Mouse (Mus musculus) stomach, embryonic 16.5 days (tissue): Measurements from ENCODE around the gene Scap. TPM values are rescaled to one million over a fixed set of nuclear protein-coding genes. Genes with fewer than 3 reads are reported as not detected.

Experiments used
- ATAC-seq: fragments of 200-750 bp; cut with Nextera tagmentation; 2 replicates; pipeline ENCODE4 v1.8.0; 2017; ENCODE audit warnings: moderate number of reproducible peaks, moderate TSS enrichment; ENCODE audit not compliant: insufficient read depth, low FRiP score
- H3K27ac ChIP-seq: fragments of 300-500 bp; sonication (generic); 2 replicates; pipeline ENCODE4 v1.5.1; 2014; ENCODE audit warnings: low read length
- H3K27me3 ChIP-seq: fragments of 300-500 bp; sonication (generic); 2 replicates; pipeline ENCODE4 v1.6.1; 2014; ENCODE audit warnings: low read length, control low read depth, mixed read lengths; ENCODE audit not compliant: control insufficient read depth, insufficient read depth
- H3K36me3 ChIP-seq: fragments of 300-500 bp; sonication (generic); 2 replicates; pipeline ENCODE4 v1.6.1; 2014; ENCODE audit warnings: low read length; ENCODE audit not compliant: control insufficient read depth, insufficient read depth
- H3K4me1 ChIP-seq: fragments of 300-500 bp; sonication (generic); 2 replicates; pipeline ENCODE4 v1.6.1; 2014; ENCODE audit warnings: low read length, control low read depth, mixed read lengths; ENCODE audit not compliant: control insufficient read depth, insufficient read depth
- H3K4me2 ChIP-seq: fragments of 300-500 bp; sonication (generic); 2 replicates; pipeline ENCODE4 v1.6.1; 2014; ENCODE audit warnings: low read depth, low read length, mixed read lengths
- H3K4me3 ChIP-seq: fragments of 300-500 bp; sonication (generic); replicated peaks from 2 replicates; pipeline ENCODE4 v1.5.1; 2014; ENCODE audit warnings: mild to moderate bottlenecking, low read length
- H3K9ac ChIP-seq: fragments of 300-500 bp; sonication (generic); 2 replicates; pipeline ENCODE4 v1.6.1; 2014; ENCODE audit warnings: low read length
- H3K9me3 ChIP-seq: fragments of 300-500 bp; sonication (generic); replicated peaks from 2 replicates; pipeline ENCODE4 v1.6.1; 2016; ENCODE audit warnings: low read length, control low read depth; ENCODE audit not compliant: control insufficient read depth
- WGBS: fragments of 180-500 bp; shearing (Covaris S2); extraction: QIAGEN DNeasy Blood & Tissue Kit; methylation state at CpG from one replicate; pipeline ENCODE4 v1.1.7; 2014; 5-methylcytosine and 5-hydroxymethylcytosine counted together
- polyA plus RNA-seq: library from polyadenylated mRNA; unstranded; fragments of >200 nt; fragmentation: Nextera tagmentation; extraction: Ambion mirVana; gene quantifications from 2 replicates; pipeline ENCODE4 v1.2.1, GENCODE M21; 2015

Gene Scap
- 36.1 and 36.8 TPM in 2 replicates for polyA plus RNA-seq

GRCm38 (mm10) chr9:110333135-110333895, at the start of gene Scap:
Gene Scap (plus strand): TSS chr9:110333288.
- 1% methylated on average over 77 of the region's 78 CpGs for whole genome bisulfite sequencing
- Histone ChIP-seq H3K4me1 (no peaks in the 10 kb centered on the region; the same call in 1 of the 2 replicates), H3K9me3 (no peaks in the 10 kb centered on the region), H3K27me3 (no peaks in the 10 kb centered on the region), H3K36me3 (no peaks in the 10 kb centered on the region), H3K9ac (peak within 1 kb of the TSS; percentile 83), H3K27ac (peak within 1 kb of the TSS; percentile 25; the same call in 1 of the 2 replicates), H3K4me3 (peak within 1 kb of the TSS; percentile 64), H3K4me2 (peak within 1 kb of the TSS; percentile 79)
- ATAC-seq: peak; percentile 93

- Histone ChIP-seq H3K27me3 (no peaks in the 10 kb centered on the region), H3K9ac (no peak overlapping the region), H3K4me2 (no peak overlapping the region), H3K27ac (no peak overlapping the region), H3K4me1 (no peaks in the 10 kb centered on the region), H3K4me3 (no peak overlapping the region), H3K36me3 (no peaks in the 10 kb centered on the region), H3K9me3 (no peaks in the 10 kb centered on the region)
- WGBS: 95% methylated on average over 8 of the region's 10 CpGs
- no peak for ATAC-seq
Observed at GRCm38 (mm10) chr9:110284075-110284697, 48.9 kb upstream of the Scap start.

GRCm38 (mm10) chr9:110287321-110287924, 45.7 kb upstream of the Scap start:
- Histone ChIP-seq H3K9me3 (no peaks in the 10 kb centered on the region), H3K4me1 (no peaks in the 10 kb centered on the region), H3K9ac (no peak overlapping the region), H3K36me3 (no peaks in the 10 kb centered on the region), H3K27ac (no peak overlapping the region), H3K27me3 (no peaks in the 10 kb centered on the region), H3K4me2 (no peak overlapping the region), H3K4me3 (no peak overlapping the region)
- no peak for ATAC-seq
- 75% methylated on average over 7 of the region's 7 CpGs for WGBS

- no peaks in the 10 kb centered on the region for H3K9me3 ChIP-seq
- WGBS: 65% methylated on average over 12 of the region's 12 CpGs
- no peak overlapping the region for H3K27ac ChIP-seq
- H3K4me2 ChIP-seq: no peak overlapping the region
- H3K4me1 ChIP-seq: no peaks in the 10 kb centered on the region
- no peaks in the 10 kb centered on the region for H3K36me3 ChIP-seq
- no peaks in the 10 kb centered on the region for H3K27me3 ChIP-seq
- no peak overlapping the region for H3K4me3 ChIP-seq
- no peak overlapping the region for H3K9ac ChIP-seq
- ATAC-seq: no peak
Observed at GRCm38 (mm10) chr9:110293254-110293718, 39.8 kb upstream of the Scap start.

- WGBS: 86% methylated on average over 13 of the region's 13 CpGs
- H3K4me2 ChIP-seq: no peak overlapping the region
- H3K36me3 ChIP-seq: no peaks in the 10 kb centered on the region
- H3K27ac ChIP-seq: no peak overlapping the region
- H3K4me3 ChIP-seq: no peak overlapping the region
- H3K27me3 ChIP-seq: no peaks in the 10 kb centered on the region
- H3K9ac ChIP-seq: no peak overlapping the region
- H3K4me1 ChIP-seq: no peaks in the 10 kb centered on the region
- H3K9me3 ChIP-seq: no peaks in the 10 kb centered on the region
- ATAC-seq: no peak
Observed at GRCm38 (mm10) chr9:110293873-110294415, 39.1 kb upstream of the Scap start.

GRCm38 (mm10) chr9:110294786-110295185, 38.3 kb upstream of the Scap start:
- no peak for ATAC-seq
- no peak overlapping the region for H3K27ac ChIP-seq
- no peak overlapping the region for H3K4me2 ChIP-seq
- H3K27me3 ChIP-seq: no peaks in the 10 kb centered on the region
- H3K4me3 ChIP-seq: no peak overlapping the region
- H3K9ac ChIP-seq: no peak overlapping the region
- 40% methylated on average over 3 of the region's 3 CpGs for WGBS
- no peaks in the 10 kb centered on the region for H3K9me3 ChIP-seq
- H3K36me3 ChIP-seq: no peaks in the 10 kb centered on the region
- H3K4me1 ChIP-seq: no peaks in the 10 kb centered on the region

- WGBS: 2% methylated on average over 5 of the region's 5 CpGs
- H3K27me3 ChIP-seq: no peaks in the 10 kb centered on the region
- H3K9ac ChIP-seq: no peak overlapping the region
- ATAC-seq: peak; percentile 44; the same call in 1 of the 2 replicates
- H3K4me3 ChIP-seq: no peak overlapping the region
- 0 out of 2 replicates have a peak, but pooled peaks cover 4% of the 10 kb centered on the region for H3K9me3 ChIP-seq
- no peak overlapping the region for H3K27ac ChIP-seq
- H3K36me3 ChIP-seq: no peaks in the 10 kb centered on the region
- no peak overlapping the region for H3K4me2 ChIP-seq
- no peaks in the 10 kb centered on the region for H3K4me1 ChIP-seq
Observed at GRCm38 (mm10) chr9:110296867-110297627, 36.0 kb upstream of the Scap start.

GRCm38 (mm10) chr9:110304516-110304915, 28.6 kb upstream of the Scap start:
- peak overlapping the region; percentile 82 for H3K27ac ChIP-seq
- peak overlapping the region; percentile 85 for H3K9ac ChIP-seq
- no peaks in the 10 kb centered on the region for H3K27me3 ChIP-seq
- peaks cover 9% of the 10 kb centered on the region; the same call in 1 of the 2 replicates for H3K4me1 ChIP-seq
- 0 out of 2 replicates have a peak, but pooled peaks cover 5% of the 10 kb centered on the region for H3K9me3 ChIP-seq
- no peaks in the 10 kb centered on the region for H3K36me3 ChIP-seq
- no peak for ATAC-seq
- WGBS: 1% methylated on average over 4 of the region's 4 CpGs
- H3K4me3 ChIP-seq: peak overlapping the region; percentile 66
- peak overlapping the region; percentile 63 for H3K4me2 ChIP-seq
